Mouse (Mus musculus): Measurements from ENCODE around the gene Il1rl1.

DNA sequence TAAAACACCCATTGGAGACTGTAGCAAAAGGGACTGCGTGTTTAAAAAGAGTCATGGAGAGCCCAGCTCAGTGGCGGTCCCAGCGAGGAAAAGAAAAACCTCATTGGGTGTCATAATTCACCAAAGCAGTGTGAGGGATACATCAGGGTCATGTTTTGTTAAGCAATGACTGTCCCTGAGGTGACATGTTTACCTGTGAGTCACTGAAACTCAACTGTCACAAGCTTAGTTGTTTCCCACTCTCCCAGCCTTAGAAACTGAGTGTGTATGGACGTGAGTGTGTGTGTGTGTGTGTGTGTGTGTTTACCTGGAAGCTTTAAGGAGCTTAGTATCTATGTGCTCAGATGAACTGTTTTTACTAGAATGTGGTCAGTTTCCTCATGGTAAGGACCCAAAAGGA, 37.9 kb downstream of the Il1rl1 start:
- TF ChIP-seq POLR2A (IDR thresholded peaks at IDR 0.05; ENCODE audit: low read depth, low read length) (no peak), CTCF (conservative IDR thresholded peaks at IDR 0.05; ENCODE audit: insufficient read depth, insufficient read length, low read depth, low read length) (no peak)

Measured in kidney, adult 2 months (tissue).